Mouse (Mus musculus) stomach, embryonic 14.5 days (tissue): ENCODE measurements around the gene Prrt2. TPM values are rescaled to one million over a fixed set of nuclear protein-coding genes. Genes with fewer than 3 reads are reported as not detected.

Experiments
- ATAC-seq: fragments of 200-750 bp; cut with Nextera tagmentation; 2 replicates; pipeline ENCODE4 v1.8.0; 2017; ENCODE audit warnings: low read depth, moderate TSS enrichment; ENCODE audit not compliant: insufficient number of reproducible peaks, insufficient read depth, low FRiP score
- H3K27ac ChIP-seq: fragments of 300-500 bp; sonication (generic); 2 replicates; pipeline ENCODE4 v1.5.1; 2014; ENCODE audit warnings: mild to moderate bottlenecking, low read length, moderate library complexity, mixed read lengths
- H3K27me3 ChIP-seq: fragments of 300-500 bp; sonication (generic); 2 replicates; pipeline ENCODE4 v1.6.1; 2014; ENCODE audit warnings: low read length, control low read depth, mixed read lengths; ENCODE audit not compliant: control insufficient read depth, insufficient read depth
- H3K36me3 ChIP-seq: fragments of 300-500 bp; sonication (generic); 2 replicates; pipeline ENCODE4 v1.6.1; 2014; ENCODE audit warnings: mild to moderate bottlenecking, control low read depth, low read length, moderate library complexity, mixed read lengths; ENCODE audit not compliant: control insufficient read depth, insufficient read depth
- H3K4me1 ChIP-seq: fragments of 300-500 bp; sonication (generic); 2 replicates; pipeline ENCODE4 v1.6.1; 2014; ENCODE audit warnings: low read length, control low read depth, mixed read lengths; ENCODE audit not compliant: control insufficient read depth, insufficient read depth
- H3K4me2 ChIP-seq: fragments of 300-500 bp; sonication (generic); replicated peaks from 2 replicates; pipeline ENCODE4 v1.6.1; 2014; ENCODE audit warnings: low read depth, low read length, control low read depth
- H3K4me3 ChIP-seq: fragments of 300-500 bp; sonication (generic); 2 replicates; pipeline ENCODE4 v1.5.1; 2014; ENCODE audit warnings: low read depth, low read length, control low read depth
- H3K9ac ChIP-seq: fragments of 300-500 bp; sonication (generic); replicated peaks from 2 replicates; pipeline ENCODE4 v1.6.1; 2014; ENCODE audit warnings: low read depth, mild to moderate bottlenecking, control low read depth, low read length, moderate library complexity, mixed read lengths
- H3K9me3 ChIP-seq: fragments of 300-500 bp; sonication (generic); 2 replicates; pipeline ENCODE4 v1.6.1; 2016; ENCODE audit warnings: low read depth, low read length, control low read depth; ENCODE audit not compliant: control insufficient read depth
- WGBS: fragments of 180-500 bp; shearing (Covaris S2); extraction: QIAGEN DNeasy Blood & Tissue Kit; methylation state at CpG from one replicate; pipeline ENCODE4 v1.1.7; 2014; 5-methylcytosine and 5-hydroxymethylcytosine counted together
- polyA plus RNA-seq: library from polyadenylated mRNA; unstranded; fragments of >200 nt; fragmentation: Nextera tagmentation; extraction: Ambion mirVana; gene quantifications from 2 replicates; pipeline ENCODE4 v1.2.1, GENCODE M21; 2014

Gene Prrt2
- polyA plus RNA-seq, 1 experiment from 2014 or later = 16.0 TPM

GRCm38 (mm10) chr7:126999568-126999967 lies 21.4 kb downstream of the Prrt2 start:
- 77% methylated on average over 10 of the region's 10 CpGs for WGBS
- ATAC-seq = no peak
- no peaks in the 10 kb centered on the region for H3K4me1 ChIP-seq
- H3K4me2 ChIP-seq = no peak overlapping the region
- no peaks in the 10 kb centered on the region for H3K9me3 ChIP-seq
- H3K27ac ChIP-seq = no peak overlapping the region
- no peak overlapping the region for H3K4me3 ChIP-seq
- no peak overlapping the region for H3K9ac ChIP-seq
- no peaks in the 10 kb centered on the region for H3K36me3 ChIP-seq
- H3K27me3 ChIP-seq = no peaks in the 10 kb centered on the region

DNA sequence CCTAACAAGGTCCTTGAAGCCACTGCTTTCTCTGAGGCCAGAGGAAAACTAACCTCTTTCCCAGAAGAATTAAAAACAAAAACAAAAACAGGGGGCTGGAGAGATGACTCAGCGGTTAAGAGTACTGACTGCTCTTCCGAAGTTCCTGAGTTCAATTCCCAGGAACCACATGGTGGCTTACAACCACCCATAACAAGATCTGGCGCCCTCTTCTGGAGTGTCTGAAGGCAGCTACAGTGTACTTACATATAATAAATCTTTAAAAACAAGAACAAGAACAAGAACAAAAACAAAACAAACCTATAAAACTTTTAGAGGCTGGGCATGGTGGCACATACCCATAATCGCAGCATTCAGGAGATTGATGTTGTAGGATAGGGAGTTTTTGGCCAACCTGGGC lies 24.6 kb downstream of the Prrt2 start:
- no peak overlapping the region for H3K4me2 ChIP-seq
- no peaks in the 10 kb centered on the region for H3K27me3 ChIP-seq
- no peak overlapping the region for H3K4me3 ChIP-seq
- WGBS = 81% methylated on average over 4 of the region's 4 CpGs
- no peak overlapping the region for H3K27ac ChIP-seq
- no peak overlapping the region for H3K9ac ChIP-seq
- no peaks in the 10 kb centered on the region for H3K9me3 ChIP-seq
- ATAC-seq = no peak
- no peaks in the 10 kb centered on the region for H3K36me3 ChIP-seq
- no peaks in the 10 kb centered on the region for H3K4me1 ChIP-seq

DNA sequence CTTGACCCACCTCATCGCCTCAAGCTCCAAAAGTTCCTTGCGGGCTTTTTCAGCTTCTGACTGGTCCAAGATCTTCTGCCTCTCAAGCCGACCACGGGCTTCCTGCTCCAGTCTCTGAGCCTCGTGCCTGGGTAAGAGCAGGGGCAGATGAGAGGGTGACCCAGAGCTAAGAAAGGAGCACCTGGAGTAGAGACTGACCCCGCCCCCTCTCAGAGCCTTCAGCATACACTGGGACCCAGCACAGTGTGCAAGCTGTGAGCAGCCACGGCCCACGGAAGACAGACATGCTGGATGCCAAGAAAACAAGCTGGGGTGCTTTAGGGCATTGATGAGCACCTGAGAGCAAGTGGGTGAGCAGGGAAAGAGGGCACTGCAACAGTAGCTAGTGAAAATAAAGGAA lies 32.2 kb downstream of the Prrt2 start:
- Histone ChIP-seq H3K4me1 (no peaks in the 10 kb centered on the region), H3K9ac (no peak overlapping the region), H3K36me3 (no peaks in the 10 kb centered on the region), H3K27me3 (no peaks in the 10 kb centered on the region), H3K4me3 (no peak overlapping the region), H3K4me2 (no peak overlapping the region), H3K9me3 (no peaks in the 10 kb centered on the region), H3K27ac (no peak overlapping the region)
- WGBS = 64% methylated on average over 8 of the region's 8 CpGs
- ATAC-seq = no peak

GRCm38 (mm10) chr7:126986319-126986718 lies 34.7 kb downstream of the Prrt2 start:
- H3K9ac ChIP-seq = no peak overlapping the region
- no peak overlapping the region for H3K27ac ChIP-seq
- H3K4me3 ChIP-seq = no peak overlapping the region
- peak; percentile 66; the same call in 1 of the 2 replicates for ATAC-seq
- no peaks in the 10 kb centered on the region for H3K27me3 ChIP-seq
- H3K9me3 ChIP-seq = no peaks in the 10 kb centered on the region
- 41% methylated on average over 9 of the region's 9 CpGs for WGBS
- no peak overlapping the region for H3K4me2 ChIP-seq
- no peaks in the 10 kb centered on the region for H3K36me3 ChIP-seq
- no peaks in the 10 kb centered on the region for H3K4me1 ChIP-seq

- Histone ChIP-seq H3K9me3 (no peaks in the 10 kb centered on the region), H3K27ac (no peak overlapping the region), H3K4me1 (no peaks in the 10 kb centered on the region), H3K4me2 (no peak overlapping the region), H3K9ac (no peak overlapping the region), H3K27me3 (no peaks in the 10 kb centered on the region), H3K4me3 (no peak overlapping the region), H3K36me3 (peaks cover 3% of the 10 kb centered on the region)
- no peak for ATAC-seq
- 39% methylated on average over 10 of the region's 10 CpGs for WGBS
Observed at GRCm38 (mm10) chr7:126984667-126985444, 36.2 kb downstream of the Prrt2 start.

DNA sequence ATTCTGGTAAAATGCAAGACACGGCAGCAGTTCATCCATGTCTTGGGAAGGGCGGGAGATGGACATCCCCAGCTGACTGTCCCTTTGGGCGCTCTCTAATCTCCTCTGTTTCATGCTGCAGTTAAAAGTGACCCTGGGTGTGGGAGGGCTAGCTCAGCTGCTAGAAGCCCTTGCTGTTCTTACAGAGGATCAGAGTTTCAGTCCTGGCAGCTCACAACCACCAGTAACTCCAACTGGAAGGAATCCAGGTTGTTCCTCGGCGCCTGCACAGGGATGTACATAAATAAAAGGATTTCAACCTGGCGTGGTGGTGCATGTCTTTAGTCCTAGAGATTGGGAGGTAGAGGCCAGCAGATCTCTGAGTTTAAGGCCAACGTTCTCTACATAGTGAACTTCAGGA lies 37.9 kb downstream of the Prrt2 start:
- Histone ChIP-seq H3K36me3 (peaks cover 21% of the 10 kb centered on the region), H3K27me3 (no peaks in the 10 kb centered on the region), H3K9me3 (no peaks in the 10 kb centered on the region), H3K4me2 (no peak overlapping the region), H3K27ac (no peak overlapping the region), H3K4me3 (no peak overlapping the region), H3K9ac (no peak overlapping the region), H3K4me1 (no peaks in the 10 kb centered on the region)
- 75% methylated on average over 7 of the region's 7 CpGs for WGBS
- no peak for ATAC-seq

- Histone ChIP-seq H3K27me3 (no peaks in the 10 kb centered on the region), H3K9me3 (no peaks in the 10 kb centered on the region), H3K36me3 (peaks cover 25% of the 10 kb centered on the region), H3K27ac (no peak overlapping the region), H3K4me2 (no peak overlapping the region), H3K9ac (no peak overlapping the region), H3K4me1 (no peaks in the 10 kb centered on the region), H3K4me3 (no peak overlapping the region)
- no peak for ATAC-seq
- WGBS = 78% methylated on average over 4 of the region's 4 CpGs
Observed at GRCm38 (mm10) chr7:126982054-126982453, 39.0 kb downstream of the Prrt2 start.

DNA sequence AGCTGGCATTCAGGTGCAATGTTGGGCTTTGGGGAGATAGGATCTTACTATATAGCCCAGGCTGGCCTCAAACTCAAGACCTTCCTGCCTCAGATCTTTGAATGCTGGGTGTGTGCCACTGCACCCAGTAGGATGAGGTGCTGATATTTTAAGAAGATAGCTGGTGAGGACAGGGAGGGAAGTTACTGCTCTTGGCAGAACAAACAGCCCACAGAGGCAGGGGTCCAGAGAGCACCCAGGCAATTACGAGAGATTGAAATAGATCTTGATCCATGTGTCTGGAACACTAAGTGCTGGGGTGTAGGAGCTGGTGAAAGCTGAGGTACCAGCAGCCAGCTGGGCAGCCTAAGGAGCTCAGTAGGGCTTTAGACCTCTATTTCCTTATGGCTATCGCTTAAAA lies 39.4 kb downstream of the Prrt2 start:
- WGBS = 84% methylated on average over 2 of the region's 2 CpGs

DNA sequence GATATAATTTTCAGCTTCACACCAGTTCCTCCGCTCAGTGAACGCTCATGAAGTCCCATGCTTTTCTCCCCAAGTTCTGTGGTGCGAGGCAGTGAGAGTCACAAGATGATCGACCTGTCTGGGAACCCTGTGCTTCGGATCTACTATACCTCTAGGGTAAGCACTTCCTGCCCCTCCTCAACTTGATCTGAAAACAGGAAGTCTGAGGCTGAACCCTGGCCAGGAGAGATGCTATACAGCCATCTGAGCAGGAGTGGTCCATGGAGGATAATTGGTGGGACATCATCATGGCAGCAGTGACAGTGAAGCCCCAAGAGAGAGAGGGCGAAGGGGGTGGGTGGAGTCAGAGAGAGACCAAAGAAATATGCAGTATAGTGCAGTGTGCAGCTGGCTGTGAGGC lies 42.2 kb downstream of the Prrt2 start:
- Histone ChIP-seq H3K9me3 (no peaks in the 10 kb centered on the region), H3K4me2 (no peak overlapping the region), H3K9ac (no peak overlapping the region), H3K36me3 (peaks cover 25% of the 10 kb centered on the region), H3K27ac (no peak overlapping the region), H3K4me1 (peaks cover 4% of the 10 kb centered on the region; the same call in 1 of the 2 replicates), H3K4me3 (no peak overlapping the region), H3K27me3 (no peaks in the 10 kb centered on the region)
- WGBS = 91% methylated on average over 6 of the region's 6 CpGs
- no peak for ATAC-seq

More for the DNA sequence above, 39.4 kb downstream of the Prrt2 start:
- ATAC-seq = no peak
- peaks cover 25% of the 10 kb centered on the region for H3K36me3 ChIP-seq
- no peaks in the 10 kb centered on the region for H3K4me1 ChIP-seq
- H3K27ac ChIP-seq = no peak overlapping the region
- no peak overlapping the region for H3K4me3 ChIP-seq
- no peaks in the 10 kb centered on the region for H3K9me3 ChIP-seq
- H3K27me3 ChIP-seq = no peaks in the 10 kb centered on the region
- no peak overlapping the region for H3K9ac ChIP-seq
- H3K4me2 ChIP-seq = no peak overlapping the region
